Mouse (Mus musculus): Measurements from ENCODE around the gene Mto1. TPM values are rescaled to one million over a fixed set of nuclear protein-coding genes. Genes with fewer than 3 reads are reported as not detected.
A peak's percentile ranks its signal among the peaks of the same experiment; 100 is the strongest.
"Not testable (repeated sequence)": the region's sequence is repeated elsewhere in the genome, so short reads cannot be mapped to it uniquely, and the experiment has no call there.

Mto1 gene
- polyA plus RNA-seq, 1 experiment from 2014 or later, result 26.6 TPM

DNA sequence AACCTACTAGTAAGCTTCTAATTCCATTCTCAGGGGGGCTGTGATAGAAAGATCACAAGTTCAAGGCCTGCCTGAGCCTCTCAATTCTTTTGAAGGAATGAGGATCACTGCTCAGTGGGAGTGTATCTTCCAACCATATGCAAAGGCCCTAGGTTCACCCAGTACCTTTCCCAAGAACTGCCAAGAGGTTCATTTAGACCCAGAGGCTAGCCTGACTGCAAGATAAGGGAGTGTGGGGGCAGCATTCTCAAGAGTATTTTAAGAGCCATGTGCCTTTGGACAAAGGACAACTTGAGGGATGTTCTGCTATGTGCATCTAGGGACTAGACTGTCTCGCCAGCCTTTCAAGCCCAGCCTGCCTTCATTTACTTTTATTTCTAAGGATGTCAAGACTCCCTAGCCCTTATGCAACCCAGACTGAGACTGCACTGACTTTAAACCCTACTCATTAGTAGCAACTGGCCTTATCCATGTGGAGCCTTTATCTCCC, 28.6 kb downstream of the Mto1 start:
- Histone ChIP-seq H3K27ac (replicated peaks) (peak overlapping the region; percentile 29; the same call in 1 of the 2 replicates), H3K9ac (0 out of 2 replicates have a peak overlapping the region, but pooled peaks have one; percentile 36), H3K4me1 (replicated peaks) (peaks cover 33% of the 10 kb centered on the region), H3K4me2 (no peak overlapping the region), H3K9me3 (no peaks in the 10 kb centered on the region), H3K27me3 (no peaks in the 10 kb centered on the region), H3K4me3 (no peak overlapping the region), H3K36me3 (peaks cover 76% of the 10 kb centered on the region)
- ATAC-seq (ENCODE audit: low read depth), result no peak
- WGBS, result 11% methylated on average over 1 of the region's 1 CpGs

DNA sequence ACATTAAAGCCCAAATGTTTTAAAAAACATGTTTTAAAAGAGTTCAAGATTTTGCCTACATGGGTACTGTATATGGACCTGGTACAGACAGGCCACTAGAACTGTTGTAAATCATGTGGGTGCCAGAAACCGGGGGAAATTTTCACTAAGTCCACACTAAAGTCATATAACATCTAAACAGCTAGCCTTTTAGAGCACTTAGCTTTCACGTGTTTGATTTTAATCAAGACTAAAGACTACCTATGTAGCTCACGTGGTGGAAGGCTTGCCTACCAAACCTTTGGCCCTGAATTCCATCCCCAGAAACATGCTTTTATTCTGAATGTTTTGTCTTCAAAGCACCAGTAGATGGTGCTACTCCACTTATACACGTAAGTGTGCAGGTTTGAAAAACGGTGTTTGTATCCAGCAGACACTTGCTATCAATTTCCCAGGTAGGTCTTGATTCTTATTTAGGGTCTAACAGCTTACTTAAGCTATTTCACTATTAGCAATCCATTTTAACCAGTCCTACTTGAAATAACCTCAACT, 29.1 kb downstream of the Mto1 start:
- Histone ChIP-seq H3K9ac (0 out of 2 replicates have a peak overlapping the region, but pooled peaks have one; percentile 36), H3K27me3 (no peaks in the 10 kb centered on the region), H3K27ac (replicated peaks) (0 out of 2 replicates have a peak overlapping the region, but pooled peaks have one; percentile 29), H3K4me1 (replicated peaks) (peaks cover 33% of the 10 kb centered on the region), H3K36me3 (peaks cover 75% of the 10 kb centered on the region), H3K4me2 (peak overlapping the region; percentile 33; the same call in 1 of the 2 replicates), H3K9me3 (no peaks in the 10 kb centered on the region), H3K4me3 (0 out of 2 replicates have a peak overlapping the region, but pooled peaks have one; percentile 0)
- under 1% methylated on average over 5 of the region's 5 CpGs for WGBS
- no peak for ATAC-seq (ENCODE audit: low read depth)

DNA sequence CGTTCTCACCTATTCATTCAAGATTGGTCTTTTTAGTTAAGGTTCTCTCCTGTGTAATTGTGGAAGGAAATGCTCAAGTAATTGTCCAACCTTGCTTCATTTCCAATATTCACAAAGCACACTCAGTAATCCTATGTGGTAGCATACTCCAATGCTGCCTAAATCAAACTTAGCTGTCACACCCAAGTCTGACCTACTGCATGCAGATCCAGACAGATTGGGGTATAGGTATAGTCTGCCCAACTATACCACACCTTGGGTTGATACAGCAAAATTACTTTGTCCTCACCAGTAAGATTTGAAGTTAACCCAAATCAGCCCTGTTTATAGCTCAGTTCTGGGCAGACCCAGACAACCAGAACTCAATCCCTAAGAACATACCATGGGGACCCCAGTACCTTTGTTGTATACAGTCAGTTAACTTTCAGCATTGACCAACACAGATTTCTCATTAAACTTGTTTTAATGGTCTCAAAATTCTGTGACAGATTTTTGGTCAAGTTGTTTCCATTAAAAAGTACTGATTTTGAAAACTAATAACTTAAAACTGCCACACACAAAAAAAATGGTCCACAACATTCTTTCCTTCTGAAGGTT, 30.1 kb downstream of the Mto1 start:
- not testable (repeated sequence) for H3K27ac ChIP-seq (replicated peaks); H3K27me3 ChIP-seq; H3K9me3 ChIP-seq; ATAC-seq (ENCODE audit: low read depth)
- peaks cover 41% of the 10 kb centered on the region for H3K4me1 ChIP-seq (replicated peaks)
- H3K4me2 ChIP-seq, result peak overlapping the region; percentile 33
- H3K36me3 ChIP-seq, result peaks cover 66% of the 10 kb centered on the region
- peak overlapping the region; percentile 0; the same call in 1 of the 2 replicates for H3K4me3 ChIP-seq
- 59% methylated on average over 1 of the region's 1 CpGs for WGBS
- peak overlapping the region; percentile 52 for H3K9ac ChIP-seq

DNA sequence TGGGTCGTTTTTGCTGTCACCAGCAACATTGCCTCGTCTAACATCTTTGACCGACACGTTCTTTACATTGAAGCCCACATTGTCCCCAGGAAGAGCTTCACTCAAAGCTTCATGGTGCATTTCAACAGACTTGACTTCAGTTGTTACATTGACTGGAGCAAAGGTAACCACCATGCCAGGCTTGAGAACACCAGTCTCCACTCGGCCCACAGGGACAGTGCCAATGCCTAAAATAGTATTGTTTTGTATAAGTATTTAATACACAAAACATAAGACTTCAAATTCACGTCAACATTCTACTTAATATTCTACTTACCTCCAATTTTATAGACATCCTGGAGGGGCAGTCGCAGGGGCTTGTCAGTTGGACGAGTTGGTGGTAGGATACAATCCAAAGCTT, 31.3 kb downstream of the Mto1 start:
- Histone ChIP-seq H3K4me3 (peak overlapping the region; percentile 100), H3K4me2 (peak overlapping the region; percentile 79), H3K36me3 (peaks cover 54% of the 10 kb centered on the region), H3K4me1 (replicated peaks) (peaks cover 42% of the 10 kb centered on the region), H3K9ac (peak overlapping the region; percentile 100)
- not testable (repeated sequence) for H3K27me3 ChIP-seq; H3K9me3 ChIP-seq; ATAC-seq (ENCODE audit: low read depth); H3K27ac ChIP-seq (replicated peaks)
- 30% methylated on average over 8 of the region's 8 CpGs for WGBS

DNA sequence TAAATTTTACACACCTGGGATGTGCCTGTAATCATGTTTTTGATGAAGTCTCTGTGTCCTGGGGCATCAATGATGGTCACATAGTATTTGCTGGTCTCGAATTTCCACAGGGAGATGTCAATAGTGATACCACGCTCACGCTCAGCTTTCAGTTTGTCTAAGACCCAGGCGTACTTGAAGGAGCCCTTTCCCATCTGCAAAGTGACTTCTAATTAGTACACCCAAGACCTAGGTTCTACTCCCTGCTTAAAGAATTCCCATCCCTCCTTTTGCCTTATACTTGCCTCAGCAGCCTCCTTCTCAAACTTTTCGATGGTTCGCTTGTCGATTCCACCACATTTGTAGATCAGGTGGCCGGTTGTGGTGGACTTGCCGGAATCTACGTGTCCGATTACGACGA, 32.2 kb downstream of the Mto1 start:
- Histone ChIP-seq H3K4me1 (replicated peaks) (peaks cover 42% of the 10 kb centered on the region), H3K27ac (replicated peaks) (peak overlapping the region; percentile 97), H3K4me2 (peak overlapping the region; percentile 79), H3K9ac (peak overlapping the region; percentile 100), H3K4me3 (peak overlapping the region; percentile 100), H3K36me3 (peaks cover 46% of the 10 kb centered on the region)
- WGBS, result 2% methylated on average over 13 of the region's 13 CpGs
- ATAC-seq (ENCODE audit: low read depth); H3K9me3 ChIP-seq; H3K27me3 ChIP-seq: not testable (repeated sequence)

DNA sequence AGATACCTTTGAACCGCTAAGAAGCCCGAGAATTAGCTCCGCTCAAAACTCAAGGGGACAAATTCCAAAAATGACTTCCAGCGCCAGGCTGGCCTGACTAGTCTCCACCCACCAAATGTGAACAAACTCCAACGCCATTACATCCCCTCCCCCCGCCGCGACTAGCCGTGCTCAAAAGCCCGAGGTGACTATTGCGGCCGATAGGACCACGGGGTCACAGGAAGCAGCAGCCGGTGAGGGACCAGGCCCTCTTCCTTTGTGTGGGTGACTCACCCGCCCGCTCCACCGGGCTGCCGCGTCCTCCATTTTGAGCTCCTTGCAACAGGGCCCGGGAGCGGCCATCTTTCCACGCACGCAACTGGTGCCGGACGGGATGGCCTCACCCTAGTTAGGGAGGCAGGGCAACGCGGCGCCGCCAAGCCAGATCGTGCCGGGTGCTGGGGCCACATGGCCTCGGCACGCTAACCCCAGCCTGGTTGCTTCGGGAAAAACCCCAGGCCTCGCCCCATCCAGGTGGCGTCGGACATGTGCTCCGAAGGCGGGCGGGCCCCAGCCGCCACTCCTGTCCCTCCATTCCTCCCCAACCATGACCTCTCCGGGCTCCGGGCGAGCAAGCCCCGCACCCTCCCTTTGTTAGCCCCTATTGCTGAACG, 32.8 kb downstream of the Mto1 start:
- H3K9ac ChIP-seq, result peak overlapping the region; percentile 100
- peak overlapping the region; percentile 79 for H3K4me2 ChIP-seq
- H3K27me3 ChIP-seq, result no peaks in the 10 kb centered on the region
- H3K36me3 ChIP-seq, result peaks cover 42% of the 10 kb centered on the region
- peak; percentile 24 for ATAC-seq (ENCODE audit: low read depth)
- peak overlapping the region; percentile 100 for H3K4me3 ChIP-seq
- WGBS, result under 1% methylated on average over 46 of the region's 46 CpGs
- peak overlapping the region; percentile 97 for H3K27ac ChIP-seq (replicated peaks)
- H3K9me3 ChIP-seq, result no peaks in the 10 kb centered on the region
- H3K4me1 ChIP-seq (replicated peaks), result peaks cover 42% of the 10 kb centered on the region

DNA sequence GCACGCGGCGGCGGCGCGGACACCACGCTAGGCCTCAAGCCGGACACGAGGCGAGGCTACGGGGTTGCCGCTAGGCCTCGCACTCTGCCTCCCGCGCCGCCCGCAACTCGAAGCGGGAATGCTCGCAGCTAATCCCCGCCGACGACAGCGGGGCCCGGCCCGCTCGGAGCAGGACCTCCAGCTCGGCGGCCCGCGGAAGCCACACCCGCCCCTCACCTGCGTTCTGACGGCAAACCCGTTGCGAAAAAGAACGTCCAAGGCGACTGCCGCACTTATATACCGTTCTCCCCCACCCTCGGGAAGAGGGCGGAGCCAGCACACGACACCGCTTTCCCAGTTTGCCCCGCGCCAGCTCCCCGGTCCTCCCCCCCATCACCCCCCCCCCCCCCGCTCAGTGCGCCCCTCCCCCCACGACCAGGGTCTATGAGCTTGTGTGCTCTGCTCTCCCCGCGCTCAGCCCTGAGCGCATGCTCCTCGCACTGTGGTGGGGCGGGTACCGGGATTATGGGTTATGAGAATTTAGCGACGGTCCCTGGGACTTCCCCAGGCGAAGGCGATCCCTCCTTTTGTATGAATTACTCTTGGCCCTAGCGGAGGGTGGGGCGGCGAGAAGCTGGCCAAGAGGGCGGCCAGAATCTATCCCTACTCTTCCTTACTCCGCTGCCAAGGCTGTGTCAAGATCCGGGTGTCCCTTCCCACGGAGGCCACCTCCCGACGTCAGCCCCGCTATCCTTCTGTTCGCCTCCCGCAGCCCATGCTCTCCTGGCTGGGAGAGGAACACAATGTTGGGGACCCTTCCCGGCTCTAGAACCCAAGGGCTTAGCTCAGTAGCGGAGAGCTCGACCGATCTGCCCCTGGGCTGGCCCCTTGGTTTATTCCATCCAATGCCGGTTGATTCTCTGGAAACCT, 33.7 kb downstream of the Mto1 start:
- WGBS, result under 1% methylated on average over 72 of the region's 77 CpGs
- Histone ChIP-seq H3K4me3 (peak overlapping the region; percentile 100), H3K36me3 (peaks cover 33% of the 10 kb centered on the region), H3K4me2 (peak overlapping the region; percentile 79), H3K27me3 (no peaks in the 10 kb centered on the region), H3K27ac (replicated peaks) (peak overlapping the region; percentile 99), H3K9me3 (no peaks in the 10 kb centered on the region), H3K9ac (peak overlapping the region; percentile 100), H3K4me1 (replicated peaks) (peaks cover 41% of the 10 kb centered on the region)
- ATAC-seq (ENCODE audit: low read depth), result peak; percentile 99

DNA sequence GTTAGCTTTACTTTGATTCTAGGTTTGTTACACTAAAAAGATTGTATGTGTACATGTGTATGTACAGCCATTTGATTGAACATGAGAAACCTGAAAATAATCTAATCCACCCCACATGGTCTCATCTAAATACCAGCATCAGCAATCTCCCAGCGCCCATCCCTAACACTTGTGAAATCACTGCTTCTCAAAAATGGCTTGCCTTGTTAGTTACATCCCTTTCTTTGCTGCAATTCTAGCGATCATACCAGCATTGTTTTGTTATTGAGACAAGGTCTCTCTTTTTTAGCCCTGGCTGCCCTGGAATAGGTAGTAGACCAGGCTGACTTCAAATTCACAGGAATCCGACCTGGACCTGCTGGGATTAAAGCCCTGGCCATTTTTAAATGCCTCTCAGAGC, 34.4 kb downstream of the Mto1 start:
- Histone ChIP-seq H3K36me3 (peaks cover 26% of the 10 kb centered on the region), H3K27ac (replicated peaks) (peak overlapping the region; percentile 99), H3K27me3 (no peaks in the 10 kb centered on the region), H3K9ac (peak overlapping the region; percentile 91), H3K9me3 (no peaks in the 10 kb centered on the region), H3K4me1 (replicated peaks) (peaks cover 34% of the 10 kb centered on the region), H3K4me3 (peak overlapping the region; percentile 100), H3K4me2 (peak overlapping the region; percentile 62)
- peak; percentile 0; the same call in 1 of the 2 replicates for ATAC-seq (ENCODE audit: low read depth)
- 9% methylated on average over 3 of the region's 3 CpGs for WGBS

DNA sequence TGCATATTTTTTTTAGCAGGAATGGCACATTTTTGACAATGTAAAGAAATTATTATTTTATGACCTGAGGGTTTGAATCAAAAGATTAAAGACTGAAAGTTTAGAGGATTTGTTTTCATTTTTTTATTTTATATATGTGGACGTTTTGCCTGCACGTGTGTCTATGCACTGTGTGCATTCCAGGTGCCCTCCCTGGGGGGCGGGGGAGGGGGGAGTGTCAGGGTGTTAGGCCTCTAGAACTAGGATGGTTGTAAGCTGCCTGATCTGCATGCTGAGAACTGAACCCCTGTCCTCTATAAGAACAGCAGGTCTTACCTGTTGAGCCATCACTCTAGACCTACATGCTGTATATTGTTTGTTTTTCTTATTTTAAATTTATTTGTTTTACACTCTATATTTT, 36.7 kb downstream of the Mto1 start:
- no peaks in the 10 kb centered on the region for H3K27me3 ChIP-seq
- H3K27ac ChIP-seq (replicated peaks), result no peak overlapping the region
- peaks cover 22% of the 10 kb centered on the region for H3K4me1 ChIP-seq (replicated peaks)
- H3K4me2 ChIP-seq, result no peak overlapping the region
- peaks cover 7% of the 10 kb centered on the region for H3K36me3 ChIP-seq
- no peaks in the 10 kb centered on the region for H3K9me3 ChIP-seq
- WGBS, result 79% methylated on average over 3 of the region's 3 CpGs
- no peak overlapping the region for H3K4me3 ChIP-seq
- H3K9ac ChIP-seq, result no peak overlapping the region
- no peak for ATAC-seq (ENCODE audit: low read depth)

DNA sequence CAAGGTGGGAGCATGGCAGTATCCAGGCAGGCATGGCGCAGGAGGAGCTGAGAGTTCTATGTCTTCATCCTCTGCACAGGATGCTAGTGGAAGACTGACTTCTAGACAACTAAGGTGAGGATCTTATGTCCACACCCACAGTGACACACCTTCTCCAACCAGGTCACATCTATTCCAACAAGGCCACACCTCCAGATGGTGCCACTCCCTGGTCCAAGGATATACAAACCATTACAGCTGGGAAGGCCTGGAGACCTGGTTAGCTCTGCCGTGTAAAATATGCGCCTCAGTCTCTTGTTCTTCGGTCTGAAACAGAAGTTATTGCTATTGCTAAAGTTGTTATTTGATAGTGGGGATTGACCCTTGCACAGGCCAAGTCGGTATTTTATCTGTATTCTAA, 40.0 kb downstream of the Mto1 start:
- H3K27me3 ChIP-seq; H3K4me3 ChIP-seq; H3K9me3 ChIP-seq; H3K4me2 ChIP-seq; H3K9ac ChIP-seq; ATAC-seq (ENCODE audit: low read depth); H3K27ac ChIP-seq (replicated peaks); H3K36me3 ChIP-seq; H3K4me1 ChIP-seq (replicated peaks): not testable (repeated sequence)
- 98% methylated on average over 5 of the region's 5 CpGs for WGBS

DNA sequence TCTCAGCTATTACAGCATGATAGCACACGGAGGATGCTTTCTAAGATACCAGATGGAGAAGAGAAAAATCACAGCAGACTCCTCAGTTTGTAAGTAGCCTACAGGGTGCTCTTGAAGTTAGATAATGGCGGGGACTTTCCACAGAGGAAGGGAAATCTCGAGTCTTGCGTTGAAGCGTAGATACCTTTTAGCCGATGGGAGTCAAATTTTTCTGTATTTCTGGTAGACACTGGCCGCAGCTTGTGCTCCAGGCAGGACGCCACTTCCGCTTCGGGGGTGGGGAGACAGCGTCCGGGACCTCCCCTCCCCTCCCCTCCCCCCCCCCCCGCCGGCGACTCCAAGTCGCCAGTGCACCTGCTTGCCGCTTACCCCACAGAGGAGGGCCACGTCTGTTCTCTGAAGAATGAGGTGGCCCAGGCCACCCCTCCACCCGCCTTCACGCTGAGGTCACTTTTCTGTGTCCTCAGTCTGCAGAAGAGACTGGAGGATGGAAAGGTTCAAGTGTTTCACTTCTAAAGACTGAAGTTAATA, 40.9 kb downstream of the Mto1 start, which contains the start of gene Eef1a1:
Gene Eef1a1 (minus strand): TSS at position 262 of the 531 bp plus-strand sequence.
- H3K27me3 ChIP-seq, result no peaks in the 10 kb centered on the region
- no peaks in the 10 kb centered on the region for H3K36me3 ChIP-seq
- peak within 1 kb of the TSS; percentile 39 for H3K4me3 ChIP-seq
- peak; percentile 80 for ATAC-seq (ENCODE audit: low read depth)
- 2% methylated on average over 19 of the region's 20 CpGs for WGBS
- peak within 1 kb of the TSS; percentile 70 for H3K9ac ChIP-seq
- H3K4me1 ChIP-seq (replicated peaks), result peaks cover 8% of the 10 kb centered on the region
- peak within 1 kb of the TSS; percentile 50; the same call in 1 of the 2 replicates for H3K27ac ChIP-seq (replicated peaks)
- H3K4me2 ChIP-seq, result peak within 1 kb of the TSS; percentile 69
- no peaks in the 10 kb centered on the region for H3K9me3 ChIP-seq

All from neural tube, embryonic 13.5 days (tissue).